ENCODE assay signal across 14 mouse cellular contexts in genomic region chr4:137498882-137499583, GRCm38 (mm10). TPM values are rescaled to one million over a fixed set of nuclear protein-coding genes. Genes with fewer than 3 reads are reported as not detected.
DNase-seq lines count a peak whose midpoint lies in the region; ATAC-seq lines count a peak whose summit lies in the region.
"Had no signal": no experiment of that assay in that cellular context is flagged by ENCODE, and none has a peak within 500 bp of the region (broad histone marks: within the 10 kb centered on the region; RNA-seq: fewer than 3 reads in every experiment).

No protein-coding gene starts in this region.

- H3K4me1 ChIP-seq in kidney, embryonic 14.5 days (ENCODE audit: control insufficient read depth, insufficient read depth, low read length): peaks cover 54% of the 10 kb centered on the region
- H3K4me1 ChIP-seq in embryonic facial prominence, embryonic 11.5 days (ENCODE audit: control insufficient read depth, insufficient read depth, low read length): peaks cover 15% of the 10 kb centered on the region
- H3K4me1 ChIP-seq in heart, embryonic 15.5 days (replicated peaks): peaks cover 96% of the 10 kb centered on the region
- peaks cover 58% of the 10 kb centered on the region for H3K4me1 ChIP-seq in limb, embryonic 13.5 days

- H3K27me3 ChIP-seq in kidney, embryonic 14.5 days (ENCODE audit: control insufficient read depth, insufficient read depth, low read length): no peaks in the 10 kb centered on the region
- no peaks in the 10 kb centered on the region for H3K27me3 ChIP-seq in embryonic facial prominence, embryonic 11.5 days (ENCODE audit: control insufficient read depth, insufficient read depth, low read length)
- no peaks in the 10 kb centered on the region for H3K27me3 ChIP-seq in heart, embryonic 15.5 days
- H3K27me3 ChIP-seq in limb, embryonic 13.5 days: no peaks in the 10 kb centered on the region

- 82% methylated on average over 9 of the region's 9 CpGs for WGBS in kidney, embryonic 14.5 days
- WGBS in embryonic facial prominence, embryonic 11.5 days: 78% methylated on average over 9 of the region's 9 CpGs
- WGBS in heart, embryonic 15.5 days: 69% methylated on average over 9 of the region's 9 CpGs
- WGBS in limb, embryonic 13.5 days: 87% methylated on average over 9 of the region's 9 CpGs

- H3K4me2 ChIP-seq in kidney, embryonic 14.5 days (replicated peaks; ENCODE audit: low read depth, low read length): no peak overlapping the region
- no peak overlapping the region for H3K4me2 ChIP-seq in embryonic facial prominence, embryonic 11.5 days (ENCODE audit: low read depth, low read length)
- no peak overlapping the region for H3K4me2 ChIP-seq in heart, embryonic 15.5 days
- peak overlapping the region; percentile 21; the same call in 1 of the 2 replicates for H3K4me2 ChIP-seq in limb, embryonic 13.5 days (replicated peaks)

- no peak for ATAC-seq in kidney, embryonic 14.5 days (ENCODE audit: low FRiP score, low TSS enrichment)
- ATAC-seq in embryonic facial prominence, embryonic 11.5 days (replicated peaks; ENCODE audit: insufficient number of reproducible peaks, low FRiP score, low TSS enrichment, low read depth): no peak
- ATAC-seq in heart, embryonic 15.5 days (replicated peaks; ENCODE audit: insufficient number of reproducible peaks, insufficient read depth, low FRiP score, low read depth): no peak
- no peak for ATAC-seq in limb, embryonic 13.5 days (ENCODE audit: low FRiP score, low read depth)

- DNase-seq in kidney, postnatal 14 days: no peak
- no peak for DNase-seq in embryonic facial prominence, embryonic 11.5 days (ENCODE audit: low spot score)
- no peak for DNase-seq in left cerebral cortex, adult 18-20 months (ENCODE audit: low spot score in 2 of 2)
- DNase-seq in frontal cortex, postnatal 25 days (ENCODE audit: low spot score in 2 of 2): no peak
- DNase-seq in gastrocnemius, adult 8-10 months (ENCODE audit: low spot score in 2 of 2): no peak

- no peaks in the 10 kb centered on the region for H3K9me3 ChIP-seq in kidney, embryonic 14.5 days (ENCODE audit: control insufficient read depth, low read length)
- no peaks in the 10 kb centered on the region for H3K9me3 ChIP-seq in embryonic facial prominence, embryonic 11.5 days (replicated peaks; ENCODE audit: control insufficient read depth, low read length)
- H3K9me3 ChIP-seq in heart, embryonic 15.5 days (replicated peaks): no peaks in the 10 kb centered on the region
- H3K9me3 ChIP-seq in limb, embryonic 13.5 days: no peaks in the 10 kb centered on the region

- H3K36me3 ChIP-seq in kidney, embryonic 14.5 days (ENCODE audit: control insufficient read depth, insufficient read depth, low read length): peaks cover 28% of the 10 kb centered on the region
- H3K36me3 ChIP-seq in embryonic facial prominence, embryonic 11.5 days (replicated peaks; ENCODE audit: control insufficient read depth, insufficient read depth, low read depth, low read length): no peaks in the 10 kb centered on the region
- H3K36me3 ChIP-seq in heart, embryonic 15.5 days: peaks cover 30% of the 10 kb centered on the region; the same call in 1 of the 2 replicates
- H3K36me3 ChIP-seq in limb, embryonic 13.5 days: peaks cover 32% of the 10 kb centered on the region

- H3K4me3 ChIP-seq in kidney, embryonic 14.5 days (ENCODE audit: low read length): no peak overlapping the region
- H3K4me3 ChIP-seq in embryonic facial prominence, embryonic 11.5 days (ENCODE audit: low read depth, low read length): no peak overlapping the region
- H3K4me3 ChIP-seq in heart, embryonic 15.5 days: no peak overlapping the region
- no peak overlapping the region for H3K4me3 ChIP-seq in limb, embryonic 13.5 days

- H3K27ac ChIP-seq in kidney, embryonic 14.5 days (ENCODE audit: low read depth, low read length): peak overlapping the region; percentile 86
- H3K27ac ChIP-seq in embryonic facial prominence, embryonic 11.5 days (replicated peaks; ENCODE audit: low read depth, low read length): 0 out of 2 replicates have a peak overlapping the region, but pooled peaks have one; percentile 22
- peak overlapping the region; percentile 96 for H3K27ac ChIP-seq in heart, embryonic 15.5 days
- H3K27ac ChIP-seq in limb, embryonic 13.5 days: peak overlapping the region; percentile 87

- H3K9ac ChIP-seq in kidney, embryonic 14.5 days (ENCODE audit: low read depth, low read length): peak overlapping the region; percentile 34; the same call in 1 of the 2 replicates
- no peak overlapping the region for H3K9ac ChIP-seq in embryonic facial prominence, embryonic 11.5 days (replicated peaks; ENCODE audit: low read length)
- H3K9ac ChIP-seq in heart, embryonic 15.5 days: no peak overlapping the region
- H3K9ac ChIP-seq in limb, embryonic 13.5 days: 0 out of 2 replicates have a peak overlapping the region, but pooled peaks have one; percentile 43

RNA-seq across cellular contexts. Expression of gene Hspg2, which starts 30.5 kb away (rescaled TPM):
- polyA plus RNA-seq in kidney, embryonic 14.5 days (2014; fragmentation: Nextera tagmentation; extraction: Ambion mirVana): 39.6 and 56.2 TPM in 2 replicates
- 14.4 and 17.6 TPM in 2 replicates for polyA plus RNA-seq in embryonic facial prominence, embryonic 11.5 days (2014; fragmentation: Nextera tagmentation; extraction: Ambion mirVana)
- 41.3 and 56.3 TPM in 2 replicates for polyA plus RNA-seq in heart, embryonic 15.5 days (2015; fragmentation: Nextera tagmentation; extraction: Ambion mirVana)
- 29.4 and 29.6 TPM in 2 replicates for polyA plus RNA-seq in limb, embryonic 13.5 days (2015; fragmentation: Nextera tagmentation; extraction: Ambion mirVana)
- 1 to 10 TPM; 4.3 to 5.0 TPM for total RNA-seq in left cerebral cortex, adult 18-20 months (2021)
- total RNA-seq in gastrocnemius, adult 8-10 months (2022): 10 to 100 TPM; 42.0 to 54.1 (median 50.0) TPM

RNA-seq across cellular contexts. Expression of gene 1700013G24Rik, which starts 45.9 kb away (rescaled TPM):
- polyA plus RNA-seq in kidney, embryonic 14.5 days (2014; fragmentation: Nextera tagmentation; extraction: Ambion mirVana): not detected in 2 replicates
- not detected in 2 replicates for polyA plus RNA-seq in embryonic facial prominence, embryonic 11.5 days (2014; fragmentation: Nextera tagmentation; extraction: Ambion mirVana)
- not detected in 2 replicates for polyA plus RNA-seq in heart, embryonic 15.5 days (2015; fragmentation: Nextera tagmentation; extraction: Ambion mirVana)
- polyA plus RNA-seq in limb, embryonic 13.5 days (2015; fragmentation: Nextera tagmentation; extraction: Ambion mirVana): 0.18 TPM in 1 of 2 replicates, not detected in the other
- not detected for total RNA-seq in left cerebral cortex, adult 18-20 months (2021)
- not detected for total RNA-seq in gastrocnemius, adult 8-10 months (2022)
- total RNA-seq: left cerebral cortex, adult 8-10 months; megakaryocyte, adult 5-6 weeks had no signal
- polyA plus RNA-seq: brain, embryonic 14.5 days; frontal cortex, adult 2 months; spleen, adult 2 months; urinary bladder, adult 2 months had no signal

Comparison
In these comparisons a context has a peak if more than half of its experiments do, and no peak if none do; other contexts are left out.
1. H3K27ac ChIP-seq: peak in every context shown above with its lines; median percentile 96 in heart, embryonic 15.5 days; 87 in limb, embryonic 13.5 days; 86 in kidney, embryonic 14.5 days; 22 in embryonic facial prominence, embryonic 11.5 days.
2. H3K9ac ChIP-seq: peak in kidney, embryonic 14.5 days (single experiment) and limb, embryonic 13.5 days (single experiment); none in embryonic facial prominence, embryonic 11.5 days (single experiment) and heart, embryonic 15.5 days (single experiment).